Mouse (Mus musculus) hematopoietic stem cell, adult 5-6 weeks (primary cell): ENCODE results near the gene Prelp. TPM values are rescaled to one million over a fixed set of nuclear protein-coding genes. Genes with fewer than 3 reads are reported as not detected.

Experiments
- ATAC-seq, 2 experiments: fragments of 125-278 bp in 1 of 2; replicated peaks in 1 of 2; 2 replicates each; pipeline ENCODE4 v1.8.0; 2016 to 2017; ENCODE audit warnings: inconsistent platforms in 2 of 2, mild to moderate bottlenecking in 2 of 2, moderate number of reproducible peaks in 2 of 2, low read depth in 1 of 2, moderate TSS enrichment in 1 of 2; ENCODE audit not compliant: low FRiP score in 2 of 2, poor library complexity in 2 of 2, severe bottlenecking in 2 of 2, insufficient read depth in 1 of 2, low TSS enrichment in 1 of 2
- total RNA-seq: library from RNA; stranded (forward); fragments of 172-1452, 232-1000 nt; gene quantifications from 2 replicates; pipeline ENCODE4 v1.2.3, GENCODE M21; 2017

Gene Prelp
- total RNA-seq, 1 experiment from 2014 or later: not detected

DNA sequence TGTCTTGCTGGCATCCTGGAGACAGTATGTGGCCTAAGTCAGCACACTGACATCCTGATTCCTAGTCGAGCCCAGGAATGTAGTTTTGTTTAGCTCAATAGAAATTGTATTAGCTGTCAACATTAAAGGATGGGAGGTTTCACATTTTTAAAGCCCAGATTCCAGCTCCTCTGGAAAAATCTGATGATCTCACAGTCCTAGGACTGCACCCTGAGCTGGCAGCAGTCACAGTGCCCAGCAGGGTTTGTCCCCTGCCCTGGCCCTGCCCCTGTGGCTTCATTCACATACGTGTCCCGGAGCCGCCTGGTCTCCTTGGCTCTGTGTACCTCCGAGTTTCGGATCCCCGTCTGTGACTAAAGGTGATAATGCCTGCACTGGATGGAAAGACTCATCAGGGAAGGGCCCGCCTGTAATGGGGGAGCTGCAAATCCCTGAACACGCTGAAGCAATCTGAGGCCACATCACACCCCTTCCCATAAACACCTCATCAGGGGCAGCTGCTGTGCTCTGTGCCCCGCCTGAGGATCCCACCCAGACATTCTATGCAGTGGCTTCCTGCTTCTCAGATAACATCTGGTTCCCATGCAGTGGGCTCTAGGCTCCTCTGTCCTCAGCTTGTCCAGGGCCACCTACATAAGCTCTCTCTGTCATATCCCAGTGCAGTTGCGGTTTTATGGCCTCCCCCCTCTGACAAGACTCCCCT lies 20.1 kb upstream of the Prelp start:
- ATAC-seq: no peak

DNA sequence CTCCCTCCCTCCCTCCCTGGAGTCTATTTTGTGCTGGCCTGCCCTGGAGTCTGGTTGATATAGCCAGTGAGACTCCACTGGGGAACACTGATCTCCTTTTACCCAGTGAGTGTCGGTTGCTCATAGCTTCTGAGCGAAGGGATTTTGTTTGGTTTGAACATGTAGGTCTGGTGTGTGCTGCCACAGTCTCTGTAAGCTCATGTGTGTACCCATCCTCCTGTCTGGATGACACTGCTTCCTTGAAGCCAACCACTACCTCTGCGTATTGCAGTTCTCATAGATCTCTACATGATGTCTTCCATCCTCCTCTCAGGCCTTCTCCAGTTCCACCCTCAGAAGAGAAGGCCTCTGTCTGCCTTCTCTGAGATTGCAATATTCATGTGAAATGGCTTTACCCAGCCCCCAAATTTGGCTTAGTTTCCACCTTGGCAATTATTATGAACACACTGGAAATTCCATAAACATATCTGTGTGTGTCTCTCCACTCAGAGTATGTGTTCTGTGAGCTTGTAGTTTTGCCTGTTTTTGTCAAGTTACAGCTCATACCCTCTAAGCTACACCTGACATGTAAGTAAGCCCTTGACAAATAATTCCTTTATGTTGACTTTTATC lies 19.4 kb upstream of the Prelp start:
- no peak for ATAC-seq

DNA sequence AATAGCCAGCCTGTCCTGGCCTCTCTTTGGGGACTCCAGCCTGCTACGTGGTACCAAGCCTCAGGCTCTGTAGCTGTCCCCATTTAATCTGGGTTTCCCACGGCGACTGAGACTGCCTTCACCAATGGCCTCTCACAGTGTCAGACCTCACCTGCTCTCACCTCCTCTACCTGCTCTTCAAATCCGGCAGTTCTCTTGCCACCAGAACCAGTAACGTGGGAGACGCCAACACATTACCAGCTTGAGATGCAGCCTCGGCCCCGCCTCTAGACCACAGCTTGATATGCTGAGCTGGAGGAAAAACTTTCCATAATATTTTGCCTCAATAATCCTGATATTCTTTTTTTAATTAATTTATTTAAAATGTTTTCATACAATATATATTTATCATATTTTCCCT lies 18.5 kb upstream of the Prelp start:
- ATAC-seq: no peak

DNA sequence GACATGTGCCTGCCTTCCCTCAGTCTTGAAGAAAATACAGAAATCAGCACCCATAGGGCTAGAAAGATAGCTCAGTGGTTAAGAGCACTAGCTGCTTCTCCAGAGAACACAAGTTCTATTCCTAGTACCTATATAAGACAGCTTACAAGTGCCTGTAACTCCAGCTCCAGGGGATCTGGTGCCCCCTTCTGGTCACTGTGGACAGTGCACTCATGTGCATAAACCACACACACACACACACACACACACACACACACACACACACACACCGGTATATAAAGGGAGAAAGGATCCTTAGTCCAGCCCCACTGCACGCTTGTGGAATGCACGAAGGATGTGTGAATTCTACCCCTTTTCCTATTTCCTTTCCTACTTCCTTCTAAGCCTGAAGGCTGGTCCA lies 15.0 kb upstream of the Prelp start:
- ATAC-seq: no peak

DNA sequence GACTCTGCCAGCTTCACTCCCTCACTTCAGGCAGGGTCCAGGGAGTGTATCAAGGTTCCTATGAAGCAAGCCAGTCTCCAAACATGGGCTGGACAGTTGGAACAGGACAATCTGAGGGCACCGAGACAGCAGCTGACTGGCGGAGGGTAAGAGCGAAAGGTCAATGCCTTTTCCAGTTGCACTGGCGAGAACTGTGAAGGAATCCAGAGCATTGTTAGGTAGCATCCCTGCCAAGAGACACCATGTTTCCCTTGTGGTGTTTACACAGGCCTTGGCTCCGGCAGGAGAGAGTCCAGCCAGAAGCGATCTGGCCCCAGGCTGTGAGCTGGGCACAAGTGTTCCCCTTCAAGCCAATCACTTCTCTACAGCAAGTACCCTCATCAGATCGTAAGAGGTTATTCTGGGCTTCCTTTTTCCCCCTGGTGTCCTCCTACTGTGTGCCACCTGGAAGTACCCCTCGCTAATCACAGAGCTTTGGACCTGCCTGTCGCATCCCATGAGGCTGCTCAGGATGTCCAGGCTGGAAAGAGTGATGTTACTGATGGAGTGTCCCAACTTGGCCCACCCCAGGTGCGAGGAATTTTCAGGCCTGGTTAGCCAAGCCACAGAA lies 13.2 kb upstream of the Prelp start:
- no peak for ATAC-seq

DNA sequence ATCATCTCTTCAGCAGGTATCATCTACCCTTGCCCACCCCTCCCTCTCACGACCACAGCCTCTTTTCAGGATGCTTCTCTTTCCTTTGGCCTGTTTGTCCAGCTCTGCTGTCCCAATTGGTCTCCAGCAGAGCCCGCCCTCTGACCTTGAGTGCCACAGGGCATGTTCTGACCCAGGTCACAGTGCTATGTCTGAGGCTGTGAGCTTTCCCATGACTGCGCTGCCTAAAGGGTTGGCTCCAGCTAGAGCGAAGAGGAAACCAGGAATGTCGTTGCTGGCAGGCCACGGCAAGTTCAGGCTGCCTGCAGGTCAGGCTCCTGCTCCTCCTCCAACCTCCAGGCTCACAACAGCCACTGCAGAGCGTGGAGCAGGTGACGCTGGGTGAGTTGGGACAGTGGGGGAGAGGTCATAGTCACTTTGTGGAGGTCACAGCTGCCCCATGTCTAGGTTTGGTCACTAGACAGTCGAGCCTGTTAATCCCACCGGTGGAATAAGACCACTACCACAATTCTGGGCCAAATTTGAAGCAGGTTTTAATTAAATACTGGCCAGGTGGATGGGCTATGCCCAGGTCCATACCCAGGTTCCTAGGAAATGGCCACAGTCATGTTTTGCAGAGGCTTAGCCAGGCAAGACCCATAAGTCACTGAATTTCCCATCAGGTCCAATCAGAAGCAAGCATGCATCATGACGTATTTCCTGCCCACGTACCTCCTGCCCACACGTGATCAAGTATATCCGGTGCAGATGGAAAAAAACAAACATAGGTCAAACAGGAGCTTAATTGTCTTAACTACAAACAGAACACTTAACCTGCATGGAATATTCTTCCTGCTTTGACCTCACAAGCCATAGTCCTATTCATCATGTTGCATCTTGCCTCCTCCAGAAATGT lies 12.3 kb upstream of the Prelp start:
- ATAC-seq: no peak

DNA sequence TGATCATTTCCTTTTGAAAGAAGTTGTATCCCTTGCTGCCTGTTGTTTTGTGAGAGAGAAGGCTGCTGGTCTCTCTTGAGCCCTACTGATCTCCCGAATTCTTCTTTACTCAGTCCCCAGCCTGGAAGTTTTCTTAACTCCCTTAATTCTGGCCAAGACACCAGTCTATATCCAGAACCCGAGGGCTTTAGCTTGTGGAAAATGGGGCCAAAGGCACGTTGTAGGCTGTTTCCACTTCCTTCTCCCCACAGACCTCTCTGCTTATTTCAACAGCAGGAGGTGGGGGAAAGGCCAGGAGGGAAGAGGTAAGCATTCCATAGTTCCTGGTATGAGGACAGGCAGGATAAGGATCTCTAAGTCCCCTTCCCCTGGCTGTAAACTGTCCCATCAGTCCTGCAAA lies 8.8 kb upstream of the Prelp start:
- no peak for ATAC-seq

DNA sequence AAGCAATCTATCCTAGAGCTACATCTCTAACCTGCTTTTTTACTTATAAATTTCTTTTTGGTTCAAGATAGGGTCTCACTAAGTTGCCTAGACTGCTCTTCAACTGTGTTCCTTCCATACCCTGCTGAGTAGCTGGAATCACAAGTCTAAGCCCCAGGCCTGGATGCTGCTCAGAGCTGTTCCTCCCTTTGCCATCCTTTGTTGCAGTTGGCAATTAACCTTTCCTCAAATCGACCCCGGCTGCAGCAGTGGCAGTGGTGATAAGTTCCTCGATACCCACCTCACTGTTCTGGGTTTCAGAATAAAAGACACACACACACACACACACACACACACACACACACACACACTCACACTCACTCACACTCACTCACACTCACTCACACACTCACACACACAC lies 4.0 kb upstream of the Prelp start:
- ATAC-seq: no peak

DNA sequence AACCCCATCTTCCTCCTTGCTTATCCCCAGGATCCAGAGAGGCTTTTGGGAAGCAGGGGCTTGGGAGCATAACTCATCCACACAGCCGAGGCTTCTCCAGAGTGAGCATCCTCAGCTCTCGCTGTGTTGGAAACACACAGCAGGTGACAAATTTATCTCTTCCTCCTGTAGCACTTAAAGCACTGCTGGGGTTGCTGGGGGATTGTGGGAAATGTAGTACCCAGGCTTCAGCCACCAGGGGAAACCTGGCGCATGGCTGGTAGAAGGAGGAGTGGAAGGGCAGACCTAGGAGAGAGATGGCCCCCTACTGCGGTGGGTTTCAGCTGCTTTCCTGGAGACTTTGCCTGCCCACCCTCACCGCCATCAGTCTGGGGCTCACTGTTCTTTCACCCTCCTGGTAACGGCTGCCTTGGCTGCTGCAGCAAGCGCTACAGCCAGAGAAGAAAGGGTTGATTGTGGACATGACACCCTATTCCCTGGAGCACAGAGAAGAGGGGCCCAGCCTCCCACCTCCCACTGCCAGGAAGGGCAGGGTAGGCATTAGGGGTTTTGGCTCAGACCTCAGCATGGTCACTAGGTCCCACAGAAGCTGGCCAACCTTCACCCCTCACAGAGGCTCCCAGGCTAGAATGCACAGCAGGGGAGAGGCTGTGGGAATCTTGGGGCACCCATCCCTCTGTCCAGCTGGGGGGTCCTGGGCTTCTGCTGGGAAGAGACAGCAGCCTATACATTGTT lies 3.1 kb upstream of the Prelp start:
- peak; percentile 60 to 62; a peak in 2 of 4 replicates for ATAC-seq

DNA sequence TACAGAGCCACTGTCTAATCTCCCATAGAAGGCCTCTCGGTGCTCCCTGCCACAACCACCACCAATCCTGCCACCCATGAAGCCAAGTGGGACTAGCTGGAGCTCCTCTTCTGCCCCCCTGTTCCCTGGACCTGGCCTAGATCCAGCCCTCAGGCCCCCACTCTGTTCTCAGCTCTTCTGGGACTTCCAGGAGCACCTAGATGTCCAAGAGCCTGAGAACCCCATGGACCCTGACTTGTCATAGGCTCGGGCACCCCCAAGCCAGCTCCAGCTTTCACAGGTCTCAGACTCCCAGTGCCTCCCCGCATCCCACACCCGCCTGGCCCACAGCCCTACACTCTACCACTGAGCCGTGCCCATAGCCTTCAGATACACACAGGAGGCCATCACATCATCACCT lies 1.9 kb upstream of the Prelp start:
- ATAC-seq: no peak

DNA sequence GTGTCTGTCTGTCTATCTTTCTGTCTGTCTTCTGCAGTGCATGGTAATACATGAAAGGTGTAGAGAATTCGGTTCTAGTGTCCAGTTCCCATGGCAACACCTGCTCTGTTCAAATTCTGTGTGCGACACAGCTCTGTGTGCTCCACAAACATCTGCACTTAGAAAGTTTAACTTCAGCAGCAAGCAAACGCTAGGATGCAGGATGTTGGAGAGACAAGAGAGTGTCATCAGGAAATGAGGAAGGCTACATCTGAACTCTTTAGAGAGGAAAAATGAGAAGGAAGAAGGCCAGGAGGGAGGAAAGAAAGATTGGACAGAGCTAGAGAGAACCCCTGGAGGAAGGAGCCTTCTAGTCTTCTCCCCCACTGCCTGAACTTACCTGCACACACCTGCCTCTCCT lies 338 bp downstream of the Prelp start:
- ATAC-seq: no peak

DNA sequence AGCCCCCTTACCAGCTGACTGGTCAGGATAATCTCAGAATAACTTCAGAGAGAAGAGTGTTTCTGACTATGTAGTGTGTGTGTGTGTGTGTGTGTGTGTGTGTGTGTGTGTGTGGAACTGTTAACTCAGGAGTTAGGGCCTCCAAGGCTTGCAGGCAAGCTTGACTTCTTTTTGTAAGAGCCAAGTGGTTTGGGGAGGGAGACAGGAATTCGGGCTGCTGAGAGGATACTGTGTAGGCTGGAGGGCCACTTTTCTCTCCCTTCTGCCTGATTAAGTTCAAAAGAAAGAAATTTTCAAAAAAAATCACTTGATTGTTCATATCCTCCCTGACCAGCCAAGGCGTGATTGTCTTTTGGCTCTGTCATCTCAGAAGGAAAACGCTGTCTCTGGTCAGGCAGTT lies 813 bp downstream of the Prelp start:
- no peak for ATAC-seq

DNA sequence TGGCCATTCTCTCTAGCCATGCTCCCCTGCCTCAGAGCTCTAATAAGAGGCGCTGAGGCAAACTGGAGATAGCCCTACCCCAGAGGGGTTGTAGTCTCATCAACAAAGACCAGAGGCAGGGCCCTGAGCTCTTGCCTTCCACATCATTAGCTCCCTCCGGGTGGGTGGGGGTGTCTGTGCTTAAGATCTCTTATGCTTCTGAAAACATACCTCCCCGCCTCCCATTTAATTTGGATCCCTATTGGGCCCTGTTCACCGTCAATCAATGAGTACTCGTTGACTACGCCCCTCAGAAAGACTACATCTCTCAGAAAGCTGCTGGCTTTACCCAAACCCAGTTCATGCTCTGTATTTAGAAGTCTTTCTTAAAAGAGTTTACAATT lies 3.1 kb downstream of the Prelp start:
- ATAC-seq: no peak

DNA sequence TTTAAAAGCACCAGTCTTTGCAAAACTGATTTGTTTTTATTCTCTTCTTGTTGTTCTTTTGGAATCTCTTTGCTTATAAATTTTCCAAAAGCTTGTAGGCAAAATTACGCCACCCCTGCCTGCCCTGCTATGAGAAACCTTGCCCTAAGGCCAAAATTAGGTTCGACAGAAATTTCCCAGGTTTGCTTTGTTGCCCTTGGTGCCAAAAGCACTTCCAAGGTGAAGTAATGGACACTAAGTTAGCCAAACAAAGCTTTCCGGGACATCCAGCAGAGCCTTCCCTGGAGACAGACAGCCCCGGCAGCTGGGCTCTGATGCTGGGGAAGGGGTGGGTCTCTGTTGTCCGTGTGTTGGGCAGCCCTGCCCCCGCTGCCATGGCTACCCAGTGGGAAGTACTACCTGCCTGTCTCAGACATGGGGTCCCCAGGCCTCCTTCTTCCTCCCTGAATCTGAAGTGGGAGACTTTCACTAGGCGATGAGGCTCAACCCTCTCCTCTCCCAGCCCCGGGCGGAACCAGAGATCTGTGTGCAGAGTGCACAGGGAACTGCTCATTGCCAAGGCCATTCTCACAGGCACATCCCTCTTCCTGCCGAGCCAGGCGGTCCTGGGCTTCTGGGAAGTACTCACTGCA lies 3.6 kb downstream of the Prelp start:
- no peak for ATAC-seq

DNA sequence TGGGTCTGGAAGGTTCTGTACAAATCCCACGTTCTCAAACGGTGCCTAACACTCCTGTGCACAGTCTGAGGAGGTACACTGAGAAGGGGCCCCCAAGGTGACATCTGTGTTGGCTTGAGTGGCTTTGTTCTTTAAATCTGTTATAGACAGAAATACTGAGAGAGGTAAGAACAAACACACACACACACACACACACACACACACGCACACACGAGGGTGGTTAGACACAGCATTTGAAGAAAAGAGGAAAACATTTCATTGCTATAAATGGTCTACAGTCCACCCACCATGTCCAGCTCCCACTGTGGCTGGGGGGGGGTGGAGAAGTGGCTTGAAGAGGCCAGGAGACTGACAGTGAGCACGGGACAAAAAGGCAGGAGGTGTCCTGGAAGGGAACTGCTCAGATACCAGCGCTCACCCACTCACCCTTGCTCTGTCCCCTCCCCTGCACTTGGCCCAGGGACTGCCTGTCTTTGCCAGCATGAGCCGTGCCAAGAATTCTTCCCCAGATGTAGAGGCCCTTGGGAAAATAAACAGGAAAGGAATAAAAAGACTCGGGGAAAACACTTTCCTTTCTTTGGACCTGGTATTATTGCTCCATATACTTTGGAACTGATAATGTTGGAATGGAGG lies 5.4 kb downstream of the Prelp start:
- no peak for ATAC-seq

DNA sequence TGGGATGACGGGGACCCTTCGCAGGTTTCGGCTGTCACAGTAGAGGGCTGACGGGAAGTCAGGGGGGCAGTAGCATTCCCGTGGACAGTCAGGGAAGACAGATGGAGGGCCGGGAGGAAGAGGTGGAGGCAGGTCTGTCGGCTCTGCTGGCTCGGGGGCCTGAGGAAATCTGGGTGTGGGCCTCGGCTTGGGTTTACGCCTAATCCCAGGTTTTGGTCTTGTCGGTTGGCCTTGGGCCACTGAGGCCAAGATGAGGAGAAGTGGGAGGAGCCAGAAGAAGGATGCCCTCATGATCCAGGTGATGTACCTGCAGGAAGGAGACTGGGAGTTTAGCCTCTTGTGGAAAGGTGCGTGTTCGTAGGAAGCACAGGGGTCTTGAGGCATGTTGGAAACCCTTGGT lies 6.1 kb downstream of the Prelp start:
- no peak for ATAC-seq

DNA sequence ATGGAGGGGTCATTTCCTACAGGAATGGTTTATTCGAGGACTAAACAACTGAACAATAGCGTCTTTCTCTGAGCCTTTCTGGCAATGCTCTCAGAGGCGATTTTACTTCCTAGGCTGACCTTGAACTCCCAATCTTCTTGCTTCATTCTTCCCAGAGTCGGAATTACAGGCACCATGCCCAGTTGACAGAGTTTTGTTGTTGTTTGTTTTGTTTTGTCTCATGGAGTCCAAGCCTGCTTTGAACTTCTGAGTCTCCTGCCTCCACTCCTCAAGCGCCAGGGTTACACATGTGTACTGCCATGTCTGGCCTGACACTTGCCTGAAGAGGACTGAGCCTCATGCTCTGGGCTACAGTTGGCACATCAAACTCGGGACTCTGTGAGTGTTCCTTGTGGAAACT lies 8.2 kb downstream of the Prelp start:
- ATAC-seq: no peak
